Mouse (Mus musculus): ENCODE measurements around the gene Spag16. TPM values are rescaled to one million over a fixed set of nuclear protein-coding genes. Genes with fewer than 3 reads are reported as not detected.

Gene Spag16
- not detected for total RNA-seq (2023)

DNA sequence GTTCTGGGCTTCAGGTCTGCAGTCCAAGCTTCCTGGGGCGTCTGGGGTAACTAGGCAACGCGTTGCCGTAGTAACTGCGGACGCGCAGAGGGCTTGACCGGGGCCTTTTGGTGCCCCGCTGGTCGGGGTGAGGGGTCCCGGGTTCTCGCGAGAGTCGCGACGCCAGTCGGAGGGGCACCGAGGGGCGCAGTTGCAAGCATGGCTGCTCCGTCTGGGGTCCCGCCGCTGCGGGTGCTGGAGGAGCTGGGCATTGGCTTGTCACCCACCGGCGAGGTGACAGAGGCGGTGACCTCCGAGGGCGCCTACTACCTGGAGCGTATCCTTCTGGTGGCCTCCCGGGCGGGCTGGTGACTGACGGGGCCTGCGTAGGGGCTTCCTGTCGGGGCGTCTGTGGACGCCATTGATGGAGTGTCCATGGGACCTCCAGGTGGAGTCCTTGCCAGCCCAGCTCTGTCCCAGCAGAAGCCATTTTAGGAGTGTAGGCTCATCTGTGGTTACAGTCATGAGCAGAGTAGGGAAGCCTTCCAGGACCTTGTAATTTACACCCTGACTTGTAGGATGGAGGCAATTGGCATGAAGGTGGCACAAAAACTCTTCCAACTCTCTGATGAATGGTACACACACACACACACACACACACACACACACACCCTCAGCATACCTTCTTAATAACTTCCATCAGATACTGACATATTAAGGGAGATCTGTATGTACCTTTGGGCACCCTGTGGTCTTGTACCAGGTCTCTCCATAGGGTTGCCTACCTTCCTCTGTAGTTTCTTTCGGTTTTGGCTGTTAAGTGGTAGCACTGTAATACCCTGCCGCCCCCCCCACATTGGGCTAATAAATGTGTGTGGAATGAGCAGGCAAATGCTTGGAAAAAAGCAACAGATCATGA lies at the start of gene Spag16:
TSS of gene Spag16 (plus strand) at position 165 of the 898 bp plus-strand sequence.

GRCm38 (mm10) chr1:70725655-70726066 lies 898.9 kb downstream of the Spag16 start, which contains the start of gene Vwc2l:
Vwc2l (plus strand) TSS chr1:70725715.

Other genes with a start within 250 kb of the Spag16 start
- gene Ikzf2, start 139.7 kb upstream of the Spag16 start, total RNA-seq (2023) = 14.8 TPM

Measured in CD4-positive naive resting alpha-beta T cell, adult 76 days (primary cell).